ENCODE assay signal across 8 mouse cellular contexts in genomic region chr13:93855701-93856183, GRCm38 (mm10).
DNase-seq lines count a peak whose midpoint lies in the region; ATAC-seq and TF ChIP-seq lines count a peak whose summit lies in the region.

No protein-coding gene starts in this region.

- no peak for ATAC-seq in hindbrain, embryonic 16.5 days
- ATAC-seq in hindbrain, embryonic 12.5 days (ENCODE audit: low FRiP score): no peak
- ATAC-seq in embryonic facial prominence, embryonic 13.5 days (ENCODE audit: insufficient number of reproducible peaks, insufficient read depth, low FRiP score, low TSS enrichment, low read depth): no peak
- ATAC-seq in liver, embryonic 12.5 days: 0 out of 2 replicates have a peak, but pooled peaks have one; percentile 44

- H3K4me3 ChIP-seq in hindbrain, embryonic 16.5 days (ENCODE audit: low read length): no peak overlapping the region
- H3K4me3 ChIP-seq in hindbrain, embryonic 12.5 days: no peak overlapping the region
- H3K4me3 ChIP-seq in CH12.LX (replicated peaks in 1 of 3; ENCODE audit: low read depth in 2 of 3, low read length in 2 of 3, poor library complexity in 1 of 3): no peak overlapping the region
- H3K4me3 ChIP-seq in embryonic facial prominence, embryonic 13.5 days: no peak overlapping the region
- H3K4me3 ChIP-seq in liver, embryonic 12.5 days: peak overlapping the region; percentile 22; the same call in 1 of the 2 replicates

- no peaks in the 10 kb centered on the region for H3K9me3 ChIP-seq in hindbrain, embryonic 16.5 days (ENCODE audit: control insufficient read depth, low read length)
- no peaks in the 10 kb centered on the region for H3K9me3 ChIP-seq in hindbrain, embryonic 12.5 days (replicated peaks)
- H3K9me3 ChIP-seq in CH12.LX (replicated peaks; ENCODE audit: low read length): no peaks in the 10 kb centered on the region
- H3K9me3 ChIP-seq in embryonic facial prominence, embryonic 13.5 days: no peaks in the 10 kb centered on the region
- H3K9me3 ChIP-seq in liver, embryonic 12.5 days (replicated peaks): no peaks in the 10 kb centered on the region

- TF ChIP-seq CTCF in CH12.LX (conservative IDR thresholded peaks at IDR 0.05 in 1 of 2, IDR thresholded peaks at IDR 0.05 in 1 of 2; ENCODE audit: low read depth in 2 of 2, low read length in 2 of 2): peak in 1 of 2 experiments; percentile 35; a peak in 3 of 4 replicates

- no peak overlapping the region for H3K27ac ChIP-seq in hindbrain, embryonic 16.5 days (ENCODE audit: low read depth, low read length)
- no peak overlapping the region for H3K27ac ChIP-seq in hindbrain, embryonic 12.5 days
- H3K27ac ChIP-seq in CH12.LX (ENCODE audit: insufficient read depth, low read depth): no peak overlapping the region
- no peak overlapping the region for H3K27ac ChIP-seq in embryonic facial prominence, embryonic 13.5 days
- H3K27ac ChIP-seq in liver, embryonic 12.5 days: no peak overlapping the region

- no peaks in the 10 kb centered on the region for H3K79me2 ChIP-seq in CH12.LX (replicated peaks; ENCODE audit: control insufficient read depth, extremely low read depth, insufficient read depth, poor library complexity, severe bottlenecking)

- no peak for TF ChIP-seq POLR2A in CH12.LX (IDR thresholded peaks at IDR 0.05; ENCODE audit: low read depth, low read length)

- H3K4me1 ChIP-seq in hindbrain, embryonic 16.5 days (ENCODE audit: control insufficient read depth, insufficient read depth, low read depth, low read length): no peaks in the 10 kb centered on the region
- H3K4me1 ChIP-seq in hindbrain, embryonic 12.5 days: 0 out of 2 replicates have a peak, but pooled peaks cover 6% of the 10 kb centered on the region
- peaks cover 5 to 28% of the 10 kb centered on the region in 2 experiments for H3K4me1 ChIP-seq in CH12.LX (ENCODE audit: control insufficient read depth in 1 of 2, insufficient read depth in 2 of 2)
- peaks cover 25% of the 10 kb centered on the region for H3K4me1 ChIP-seq in embryonic facial prominence, embryonic 13.5 days
- peaks cover 17% of the 10 kb centered on the region for H3K4me1 ChIP-seq in liver, embryonic 12.5 days

- peak; percentile 19 for DNase-seq in CH12.LX (ENCODE audit: extremely low read depth)
- DNase-seq in heart, postnatal 25 days (ENCODE audit: low spot score): peak; percentile 33
- peak; percentile 19 to 26 for DNase-seq in thymus, postnatal 36 days
- no peak for DNase-seq in cerebellum, adult 8-10 months

- in situ Hi-C loops in CH12.LX (cut with MboI; ENCODE audit: low pct_ligation_motif_present, low pct_unique_long_range_greater_than_20kb, low sequenced_read_pairs): no loop called here

- TF ChIP-seq RAD21 in CH12.LX (IDR thresholded peaks at IDR 0.05; ENCODE audit: low read depth, low read length): no peak; the same call in none of the 2 replicates

- H3K27me3 ChIP-seq in hindbrain, embryonic 16.5 days (replicated peaks; ENCODE audit: control insufficient read depth, insufficient read depth, low read length): no peaks in the 10 kb centered on the region
- H3K27me3 ChIP-seq in hindbrain, embryonic 12.5 days: no peaks in the 10 kb centered on the region
- no peaks in the 10 kb centered on the region for H3K27me3 ChIP-seq in CH12.LX (replicated peaks)
- no peaks in the 10 kb centered on the region for H3K27me3 ChIP-seq in embryonic facial prominence, embryonic 13.5 days
- H3K27me3 ChIP-seq in liver, embryonic 12.5 days (replicated peaks): no peaks in the 10 kb centered on the region

- 44% methylated on average over 11 of the region's 11 CpGs for WGBS in hindbrain, embryonic 16.5 days
- WGBS in hindbrain, embryonic 12.5 days: 50% methylated on average over 11 of the region's 11 CpGs
- WGBS in embryonic facial prominence, embryonic 13.5 days: 30% methylated on average over 11 of the region's 11 CpGs
- 25% methylated on average over 11 of the region's 11 CpGs for WGBS in liver, embryonic 12.5 days (ENCODE audit: insufficient replicate concordance)

- no peak overlapping the region for H3K9ac ChIP-seq in hindbrain, embryonic 16.5 days (ENCODE audit: low read depth, low read length)
- H3K9ac ChIP-seq in hindbrain, embryonic 12.5 days: no peak overlapping the region
- H3K9ac ChIP-seq in CH12.LX (ENCODE audit: insufficient read depth, low read depth): no peak overlapping the region
- H3K9ac ChIP-seq in embryonic facial prominence, embryonic 13.5 days: no peak overlapping the region
- H3K9ac ChIP-seq in liver, embryonic 12.5 days: no peak overlapping the region; the same call in 1 of the 2 replicates

- peak overlapping the region; percentile 2; the same call in 1 of the 2 replicates for H3K4me2 ChIP-seq in hindbrain, embryonic 16.5 days (ENCODE audit: low read length)
- H3K4me2 ChIP-seq in hindbrain, embryonic 12.5 days (replicated peaks): no peak overlapping the region
- H3K4me2 ChIP-seq in CH12.LX (ENCODE audit: insufficient read depth, low read depth, poor library complexity, severe bottlenecking): no peak overlapping the region
- peak overlapping the region; percentile 33 for H3K4me2 ChIP-seq in embryonic facial prominence, embryonic 13.5 days
- peak overlapping the region; percentile 54 for H3K4me2 ChIP-seq in liver, embryonic 12.5 days

- intact Hi-C loops in heart, postnatal 25 days (cut with DNase I): loop anchor here (5.0 to 10.0 kb wide), 4 partner anchors 132 to 349 kb away; partner anchors contain the start of gene Lhfpl2

- dilution Hi-C loops in CH12.LX (cut with MboI; ENCODE audit: extremely low pct_ligation_motif_present, extremely low pct_unique_long_range_greater_than_20kb, low sequenced_read_pairs): no loop called here

- no peak for TF ChIP-seq EP300 in CH12.LX (IDR thresholded peaks at IDR 0.05; ENCODE audit: low read length)

- no peaks in the 10 kb centered on the region for H3K36me3 ChIP-seq in hindbrain, embryonic 16.5 days (ENCODE audit: control insufficient read depth, insufficient read depth, low read length)
- H3K36me3 ChIP-seq in hindbrain, embryonic 12.5 days: no peaks in the 10 kb centered on the region
- H3K36me3 ChIP-seq in CH12.LX (replicated peaks in 1 of 2; ENCODE audit: control insufficient read depth in 1 of 2, insufficient read depth in 1 of 2, low read length in 1 of 2): no peaks in the 10 kb centered on the region
- no peaks in the 10 kb centered on the region for H3K36me3 ChIP-seq in embryonic facial prominence, embryonic 13.5 days
- H3K36me3 ChIP-seq in liver, embryonic 12.5 days: no peaks in the 10 kb centered on the region

TF ChIP-seq in CH12.LX, 34 proteins besides CTCF, POLR2A, EP300 and RAD21:
- TF ChIP-seq POLR2AphosphoS2 (IDR thresholded peaks at IDR 0.05; ENCODE audit: low read depth, low read length) (no peak), CHD2 (IDR thresholded peaks at IDR 0.05; ENCODE audit: low read length) (0 out of 2 replicates have a peak, but pooled peaks have one; percentile 10)

Comparison
In these comparisons a context has a peak if more than half of its experiments do, and no peak if none do; other contexts are left out.
1. H3K4me2 ChIP-seq: peak in hindbrain, embryonic 16.5 days (single experiment), embryonic facial prominence, embryonic 13.5 days (single experiment) and liver, embryonic 12.5 days (single experiment); none in hindbrain, embryonic 12.5 days (single experiment) and CH12.LX (single experiment).